Mouse (Mus musculus) lung, embryonic 15.5 days (tissue): ENCODE measurements around the gene Apcs. TPM values are rescaled to one million over a fixed set of nuclear protein-coding genes. Genes with fewer than 3 reads are reported as not detected.
A peak's percentile ranks its signal among the peaks of the same experiment; 100 is the strongest.

Source experiments
- ATAC-seq: fragments of 200-750 bp; cut with Nextera tagmentation; 2 replicates; pipeline ENCODE4 v1.8.0; 2017; ENCODE audit warnings: moderate number of reproducible peaks, borderline replicate concordance; ENCODE audit not compliant: low FRiP score, low TSS enrichment; ENCODE audit errors: extremely low read depth
- H3K27ac ChIP-seq: fragments of 300-500 bp; sonication (generic); 2 replicates; pipeline ENCODE4 v1.5.1; 2015; ENCODE audit warnings: moderate library complexity, mild to moderate bottlenecking, inconsistent platforms
- H3K27me3 ChIP-seq: fragments of 300-500 bp; sonication (generic); 2 replicates; pipeline ENCODE4 v1.6.1; 2015; ENCODE audit warnings: inconsistent platforms
- H3K36me3 ChIP-seq: fragments of 300-500 bp; sonication (generic); 2 replicates; pipeline ENCODE4 v1.6.1; 2015; ENCODE audit warnings: inconsistent platforms
- H3K4me1 ChIP-seq: fragments of 300-500 bp; sonication (generic); 2 replicates; pipeline ENCODE4 v1.6.1; 2015; ENCODE audit warnings: inconsistent platforms
- H3K4me2 ChIP-seq: fragments of 300-500 bp; sonication (generic); 2 replicates; pipeline ENCODE4 v1.6.1; 2015; ENCODE audit warnings: inconsistent platforms, mild to moderate bottlenecking, moderate library complexity
- H3K4me3 ChIP-seq: fragments of 300-500 bp; sonication (generic); 2 replicates; pipeline ENCODE4 v1.5.1; 2015; ENCODE audit warnings: mild to moderate bottlenecking, inconsistent platforms
- H3K9ac ChIP-seq: fragments of 300-500 bp; sonication (generic); 2 replicates; pipeline ENCODE4 v1.6.1; 2015; ENCODE audit warnings: inconsistent platforms
- H3K9me3 ChIP-seq: fragments of 300-500 bp; sonication (generic); 2 replicates; pipeline ENCODE4 v1.6.1; 2016; ENCODE audit warnings: inconsistent platforms
- WGBS: fragments of 180-500 bp; shearing (Covaris S2); methylation state at CpG from one replicate; pipeline ENCODE4 v1.1.7; 2015; 5-methylcytosine and 5-hydroxymethylcytosine counted together
- polyA plus RNA-seq: library from polyadenylated mRNA; unstranded; fragments of >200 nt; fragmentation: Nextera tagmentation; extraction: Ambion mirVana; gene quantifications from 2 replicates; pipeline ENCODE4 v1.2.1, GENCODE M21; 2015

The Apcs gene
- polyA plus RNA-seq, result 0.26 and 0.28 TPM in 2 replicates

GRCm38 (mm10) chr1:172894777-172895357 is at the start of gene Apcs:
Gene Apcs (minus strand): TSS chr1:172895041.
- H3K27me3 ChIP-seq, result no peaks in the 10 kb centered on the region
- H3K27ac ChIP-seq, result no peak within 1 kb of the TSS
- no peaks in the 10 kb centered on the region for H3K4me1 ChIP-seq
- H3K9ac ChIP-seq, result no peak within 1 kb of the TSS
- H3K36me3 ChIP-seq, result no peaks in the 10 kb centered on the region
- no peak within 1 kb of the TSS for H3K4me2 ChIP-seq
- H3K4me3 ChIP-seq, result no peak within 1 kb of the TSS
- no peaks in the 10 kb centered on the region for H3K9me3 ChIP-seq
- 45% methylated on average over 2 of the region's 2 CpGs for WGBS
- ATAC-seq, result no peak

DNA sequence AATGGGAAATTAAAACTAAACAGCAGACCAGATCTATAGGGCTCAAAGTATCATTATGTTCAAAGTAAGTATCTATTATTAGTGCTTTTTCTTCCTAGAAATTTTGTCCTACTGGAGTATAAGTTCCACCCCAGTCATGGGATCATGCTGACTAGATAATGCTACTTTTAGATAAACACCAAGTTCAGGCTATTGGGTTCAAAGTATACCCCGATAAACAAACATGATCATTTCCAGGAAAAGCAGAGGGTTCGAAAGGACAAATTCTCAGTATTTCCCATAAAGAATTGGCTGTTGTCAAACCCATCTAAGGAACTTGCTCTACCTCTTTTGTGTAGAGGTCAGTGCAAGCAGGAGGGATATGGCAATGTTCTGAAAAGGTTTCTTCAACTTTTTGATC is 37.4 kb upstream of the Apcs start:
- WGBS, result 76% methylated on average over 2 of the region's 2 CpGs
- Histone ChIP-seq H3K4me2 (no peak overlapping the region), H3K36me3 (no peaks in the 10 kb centered on the region), H3K27me3 (no peaks in the 10 kb centered on the region), H3K4me1 (no peaks in the 10 kb centered on the region), H3K9me3 (no peaks in the 10 kb centered on the region), H3K27ac (no peak overlapping the region), H3K4me3 (no peak overlapping the region), H3K9ac (no peak overlapping the region)
- no peak for ATAC-seq

GRCm38 (mm10) chr1:172918450-172918849 is 23.6 kb upstream of the Apcs start:
- 78% methylated on average over 2 of the region's 2 CpGs for WGBS
- H3K36me3 ChIP-seq, result no peaks in the 10 kb centered on the region
- no peaks in the 10 kb centered on the region for H3K4me1 ChIP-seq
- H3K9me3 ChIP-seq, result no peaks in the 10 kb centered on the region
- no peak overlapping the region for H3K4me3 ChIP-seq
- ATAC-seq, result no peak
- H3K4me2 ChIP-seq, result no peak overlapping the region
- H3K9ac ChIP-seq, result no peak overlapping the region
- H3K27me3 ChIP-seq, result no peaks in the 10 kb centered on the region
- H3K27ac ChIP-seq, result no peak overlapping the region

GRCm38 (mm10) chr1:172917115-172917514 is 22.3 kb upstream of the Apcs start:
- H3K9ac ChIP-seq, result no peak overlapping the region
- WGBS, result 80% methylated on average over 1 of the region's 1 CpGs
- H3K27me3 ChIP-seq, result no peaks in the 10 kb centered on the region
- no peaks in the 10 kb centered on the region for H3K9me3 ChIP-seq
- no peaks in the 10 kb centered on the region for H3K4me1 ChIP-seq
- H3K4me3 ChIP-seq, result no peak overlapping the region
- H3K27ac ChIP-seq, result no peak overlapping the region
- H3K36me3 ChIP-seq, result no peaks in the 10 kb centered on the region
- ATAC-seq, result no peak
- no peak overlapping the region for H3K4me2 ChIP-seq

DNA sequence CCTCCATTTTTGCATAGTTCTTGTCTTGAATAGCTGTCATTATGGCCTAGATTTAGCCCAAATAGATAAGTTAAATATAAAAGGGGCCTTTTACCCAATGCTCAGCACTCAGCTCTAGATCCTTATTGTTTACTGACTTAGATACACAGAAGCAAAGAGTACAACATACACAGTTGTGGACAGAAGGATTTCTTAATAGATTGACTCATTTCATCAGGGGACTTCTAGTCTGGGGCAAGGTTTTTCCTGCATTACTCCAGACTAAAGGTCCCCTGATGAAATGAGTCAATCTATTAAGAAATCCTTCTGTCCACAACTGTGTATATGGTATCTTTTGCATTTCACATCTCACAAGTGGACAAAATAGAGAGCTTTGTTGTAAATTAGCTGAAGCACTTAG is 8.5 kb upstream of the Apcs start:
- Histone ChIP-seq H3K4me2 (no peak overlapping the region), H3K9ac (no peak overlapping the region), H3K4me1 (no peaks in the 10 kb centered on the region), H3K27me3 (no peaks in the 10 kb centered on the region), H3K27ac (no peak overlapping the region), H3K4me3 (no peak overlapping the region), H3K36me3 (no peaks in the 10 kb centered on the region), H3K9me3 (no peaks in the 10 kb centered on the region)
- ATAC-seq, result no peak

- no peak overlapping the region for H3K27ac ChIP-seq
- no peaks in the 10 kb centered on the region for H3K4me1 ChIP-seq
- no peak overlapping the region for H3K4me2 ChIP-seq
- no peak overlapping the region for H3K9ac ChIP-seq
- H3K36me3 ChIP-seq, result no peaks in the 10 kb centered on the region
- no peak overlapping the region for H3K4me3 ChIP-seq
- H3K9me3 ChIP-seq, result no peaks in the 10 kb centered on the region
- WGBS, result 82% methylated on average over 2 of the region's 2 CpGs
- no peak for ATAC-seq
- H3K27me3 ChIP-seq, result no peaks in the 10 kb centered on the region
Measured at GRCm38 (mm10) chr1:172895435-172895834, 594 bp upstream of the Apcs start.

GRCm38 (mm10) chr1:172876675-172877074 is 18.2 kb downstream of the Apcs start:
- no peaks in the 10 kb centered on the region for H3K36me3 ChIP-seq
- H3K4me2 ChIP-seq, result no peak overlapping the region
- H3K9me3 ChIP-seq, result no peaks in the 10 kb centered on the region
- H3K27ac ChIP-seq, result no peak overlapping the region
- no peak for ATAC-seq
- no peaks in the 10 kb centered on the region for H3K4me1 ChIP-seq
- no peak overlapping the region for H3K4me3 ChIP-seq
- no peak overlapping the region for H3K9ac ChIP-seq
- H3K27me3 ChIP-seq, result no peaks in the 10 kb centered on the region
- WGBS, result 76% methylated on average over 1 of the region's 1 CpGs

DNA sequence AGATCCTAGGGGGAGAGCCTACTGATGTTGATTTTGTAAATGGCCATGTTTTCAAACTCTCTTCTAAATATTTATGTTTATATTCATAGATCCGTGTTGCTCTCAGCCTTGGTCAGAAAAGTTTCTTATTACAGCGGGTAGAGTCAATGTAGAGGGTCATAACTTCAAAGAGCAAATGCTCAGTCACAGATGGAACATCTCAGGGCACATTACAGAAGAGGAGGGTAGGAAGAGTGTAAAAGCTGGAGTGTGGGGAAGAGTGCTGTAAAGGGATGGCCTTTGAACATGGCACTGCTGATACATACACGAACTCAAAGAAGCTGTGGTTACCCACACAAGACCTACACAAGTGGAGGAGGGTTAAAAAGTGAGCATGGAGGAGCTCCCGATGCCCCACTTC is 19.6 kb downstream of the Apcs start:
- no peak overlapping the region for H3K27ac ChIP-seq
- no peaks in the 10 kb centered on the region for H3K27me3 ChIP-seq
- H3K4me1 ChIP-seq, result no peaks in the 10 kb centered on the region
- H3K4me3 ChIP-seq, result no peak overlapping the region
- H3K4me2 ChIP-seq, result no peak overlapping the region
- H3K9me3 ChIP-seq, result no peaks in the 10 kb centered on the region
- H3K36me3 ChIP-seq, result no peaks in the 10 kb centered on the region
- WGBS, result 50% methylated on average over 4 of the region's 4 CpGs
- no peak overlapping the region for H3K9ac ChIP-seq
- peak; percentile 55; the same call in 1 of the 2 replicates for ATAC-seq

DNA sequence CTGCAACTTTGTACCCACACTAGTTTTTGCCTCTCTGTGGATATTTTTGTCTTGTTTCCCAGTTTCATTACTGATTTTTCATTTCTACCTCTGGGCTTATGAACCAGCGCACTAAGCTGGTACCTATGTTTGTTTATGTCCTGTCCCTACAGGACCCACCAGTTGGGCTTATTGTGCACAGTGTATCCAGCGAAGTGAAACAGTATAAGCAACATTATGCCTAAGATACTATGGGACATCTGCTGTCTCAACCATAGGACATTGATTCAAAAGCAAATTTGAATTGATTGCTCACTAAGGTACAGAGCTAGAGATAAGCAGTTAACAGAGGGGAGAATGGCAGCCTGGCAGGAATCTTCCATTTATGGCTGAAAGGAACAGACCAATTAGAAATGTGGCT is 46.7 kb downstream of the Apcs start:
- no peak for ATAC-seq
- no peak overlapping the region for H3K4me2 ChIP-seq
- H3K36me3 ChIP-seq, result no peaks in the 10 kb centered on the region
- H3K4me3 ChIP-seq, result no peak overlapping the region
- 84% methylated on average over 2 of the region's 2 CpGs for WGBS
- no peak overlapping the region for H3K9ac ChIP-seq
- no peaks in the 10 kb centered on the region for H3K9me3 ChIP-seq
- H3K4me1 ChIP-seq, result no peaks in the 10 kb centered on the region
- H3K27me3 ChIP-seq, result no peaks in the 10 kb centered on the region
- H3K27ac ChIP-seq, result no peak overlapping the region

- Histone ChIP-seq H3K9ac (no peak overlapping the region), H3K27me3 (no peaks in the 10 kb centered on the region), H3K27ac (no peak overlapping the region), H3K36me3 (no peaks in the 10 kb centered on the region), H3K4me2 (no peak overlapping the region), H3K4me1 (no peaks in the 10 kb centered on the region), H3K9me3 (no peaks in the 10 kb centered on the region), H3K4me3 (no peak overlapping the region)
- WGBS, result 83% methylated on average over 2 of the region's 2 CpGs
- no peak for ATAC-seq
Measured at GRCm38 (mm10) chr1:172847044-172847761, 47.6 kb downstream of the Apcs start.
